Mouse (Mus musculus) lung, postnatal 14 days (tissue): ENCODE measurements around the gene Prmt1.

Source experiments
- DNase-seq: peaks from one replicate; pipeline ENCODE4 v3.0.0; 2021

The Prmt1 gene

DNA sequence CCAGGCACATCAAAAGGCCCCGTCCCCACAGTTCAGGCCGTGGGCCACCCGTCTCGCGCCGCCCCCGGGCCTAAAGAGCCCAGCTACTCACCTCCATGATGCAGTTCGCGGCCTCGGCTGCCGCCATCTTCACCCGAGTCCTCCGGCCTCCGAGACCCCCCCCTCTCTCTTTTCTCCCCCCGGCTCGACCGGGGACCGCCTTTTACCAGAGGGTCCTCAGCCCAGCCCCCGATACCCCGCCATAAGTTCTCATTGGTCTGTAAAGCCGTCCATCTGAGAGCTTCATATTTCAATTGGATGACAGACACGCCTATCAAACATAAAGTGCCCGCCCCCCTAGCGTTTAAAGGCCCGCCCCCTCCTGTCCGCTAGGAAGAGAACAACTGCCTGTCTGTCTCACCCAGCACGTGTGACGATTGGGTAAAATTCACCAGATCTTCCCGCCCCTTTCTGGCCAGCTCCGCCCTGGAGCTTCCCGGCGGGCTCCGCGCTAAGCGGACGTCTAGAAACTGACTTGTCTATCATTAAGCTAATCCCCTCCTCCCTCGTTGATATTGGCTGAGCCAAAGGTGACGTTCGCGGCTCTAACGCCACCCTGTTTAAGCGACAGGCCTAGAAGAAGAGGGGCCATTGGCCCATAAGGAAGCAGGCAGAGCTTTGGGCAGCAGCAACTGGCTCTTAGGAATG lies at the start of gene Prmt1:
Gene Prmt1 (minus strand): TSS at position 377 of the 687 bp plus-strand sequence.
- DNase-seq: peak; percentile 96

DNA sequence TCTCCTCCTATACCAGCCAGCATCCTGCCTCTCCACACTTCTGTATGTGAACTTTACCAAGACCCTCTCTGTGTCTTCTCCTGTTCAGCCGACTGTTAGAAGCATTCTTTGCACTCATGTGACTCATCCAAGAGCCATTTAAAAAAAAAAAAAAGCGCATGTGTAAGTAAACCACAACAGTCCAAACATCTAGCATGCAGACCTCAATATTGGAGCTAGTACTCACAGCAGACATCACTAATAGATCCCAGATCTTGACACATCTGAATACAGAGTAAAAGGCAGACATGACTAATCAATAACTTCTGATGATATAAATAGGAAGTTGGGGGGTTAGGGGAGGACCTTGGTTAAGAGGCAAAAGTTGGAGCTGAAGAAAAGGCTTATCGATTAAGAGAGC lies 49.3 kb upstream of the Prmt1 start:
- no peak for DNase-seq

DNA sequence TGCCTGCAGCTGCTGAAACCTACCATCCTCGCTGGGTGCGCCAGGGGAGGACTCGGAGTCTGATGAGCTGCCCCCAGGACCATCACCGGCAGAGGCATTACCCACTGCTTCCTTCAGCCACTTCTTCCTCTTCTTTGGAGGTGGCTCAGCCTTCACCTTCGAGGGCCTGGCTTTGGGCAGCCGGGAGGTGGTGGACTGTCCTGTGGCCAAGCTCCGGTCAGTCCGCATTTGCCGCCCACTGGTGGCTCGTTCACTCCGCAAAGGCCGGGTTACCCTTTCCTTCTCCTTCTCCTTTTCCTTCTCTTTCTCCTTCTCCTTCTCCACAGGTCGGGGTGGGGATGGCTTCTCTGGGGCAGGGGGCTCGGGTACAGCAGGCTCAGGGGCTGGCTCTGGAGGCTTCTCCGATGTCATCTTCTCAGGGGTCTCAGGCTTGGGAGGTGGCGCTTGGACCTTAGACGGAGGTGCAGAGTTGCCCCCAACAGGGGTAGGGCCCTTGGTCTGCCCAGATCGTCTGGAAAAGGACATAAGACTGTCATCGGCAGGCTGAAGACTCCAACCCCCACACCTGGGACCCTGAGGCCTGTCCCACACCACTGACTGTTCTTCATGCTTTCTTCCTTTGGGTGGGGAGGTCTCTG lies 47.5 kb upstream of the Prmt1 start:
- DNase-seq: no peak

DNA sequence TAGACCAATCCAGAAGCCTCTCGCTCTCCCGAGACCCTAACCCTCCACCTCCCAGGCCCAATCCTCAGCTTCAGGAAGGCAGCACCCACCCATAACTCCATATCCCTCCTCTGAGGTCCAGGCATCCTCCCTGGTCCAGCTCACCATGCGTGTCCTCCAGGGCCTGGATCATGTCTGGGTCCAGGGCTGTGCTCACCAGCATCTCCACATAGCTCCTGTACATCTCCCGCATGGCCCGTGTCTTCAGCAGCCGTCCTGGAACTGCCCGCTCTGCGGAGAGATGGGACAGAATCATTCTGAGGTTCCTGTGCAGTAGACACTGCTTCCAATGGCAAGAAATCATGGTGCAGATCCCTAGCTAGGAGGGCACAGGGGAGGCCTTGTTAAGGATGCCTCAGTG lies 44.5 kb upstream of the Prmt1 start:
- DNase-seq: no peak

DNA sequence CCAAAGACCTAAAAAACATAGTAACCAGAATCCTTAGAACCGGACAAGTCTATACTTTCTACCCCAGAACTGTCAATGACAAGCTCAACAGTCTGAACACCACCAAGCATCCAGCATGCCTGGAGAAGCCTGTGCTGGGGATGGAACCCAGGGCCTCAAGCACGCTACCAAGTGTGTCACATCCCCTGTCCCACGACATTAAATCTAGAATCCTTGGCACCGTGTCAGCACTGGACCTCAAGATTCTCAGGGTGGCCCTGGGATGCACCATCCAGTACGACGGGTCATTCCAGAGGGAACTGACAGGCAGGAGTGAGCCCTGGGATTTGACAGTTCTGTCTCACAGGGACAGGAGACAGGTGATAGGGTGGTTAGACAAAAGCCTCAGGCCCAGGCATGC lies 43.6 kb upstream of the Prmt1 start:
- no peak for DNase-seq

DNA sequence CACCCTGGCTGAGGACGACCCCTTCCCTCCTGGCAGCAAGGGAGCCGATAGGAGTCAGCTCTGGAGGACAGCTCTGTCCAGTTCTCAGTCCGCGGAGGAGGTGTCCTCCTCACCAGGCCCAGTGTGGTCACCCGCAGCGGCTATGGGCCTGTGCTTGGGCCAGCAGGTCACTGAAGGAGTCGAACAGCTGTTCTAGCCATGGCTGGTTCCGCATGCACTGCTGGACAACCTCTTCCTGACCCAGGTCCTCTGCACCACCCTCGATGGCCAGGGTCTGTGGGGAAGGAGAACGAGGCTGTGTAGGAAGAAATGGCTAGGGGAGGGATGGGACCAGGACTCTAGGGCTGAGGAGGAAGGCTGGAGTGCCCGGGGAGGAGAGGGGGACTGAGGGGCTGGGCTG lies 42.0 kb upstream of the Prmt1 start:
- DNase-seq: no peak

DNA sequence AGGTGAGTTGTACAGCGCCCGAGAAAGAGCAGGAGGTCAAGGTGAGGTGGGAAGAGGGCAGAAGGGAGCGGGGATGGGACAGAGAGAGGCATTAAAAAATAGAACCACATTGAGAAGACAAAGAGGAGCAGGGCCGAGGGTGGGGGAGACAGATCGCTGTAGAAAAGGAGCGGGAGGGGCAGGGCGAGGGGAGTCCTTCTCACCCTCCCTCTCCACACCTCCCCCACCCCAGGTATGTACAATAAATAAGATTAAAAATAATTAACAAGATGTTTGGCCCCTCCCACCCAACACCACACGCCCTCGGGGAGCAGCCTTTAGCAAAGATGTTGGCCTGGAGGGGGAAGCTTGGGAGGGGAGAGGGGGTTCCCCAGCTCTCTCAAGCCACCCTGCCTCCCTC lies 41.4 kb upstream of the Prmt1 start:
- DNase-seq: no peak

DNA sequence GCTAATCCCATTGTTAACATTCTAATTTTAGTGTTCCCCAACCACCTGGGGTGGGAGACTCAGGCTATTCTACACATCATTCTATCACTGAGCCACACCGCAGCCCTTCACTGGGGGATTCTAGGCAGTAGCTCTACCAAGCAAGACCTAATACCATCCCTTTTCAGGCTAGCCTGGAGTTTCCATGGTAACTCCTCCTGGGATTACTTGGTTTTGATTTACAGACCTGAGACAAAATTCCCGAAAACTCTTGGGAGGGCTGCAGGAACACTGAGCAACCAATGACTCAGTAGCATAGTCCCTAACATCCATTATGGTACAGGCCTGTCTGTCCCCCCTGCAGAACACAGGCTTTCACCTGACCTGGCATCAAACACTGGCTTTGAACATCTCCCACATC lies 39.9 kb upstream of the Prmt1 start:
- DNase-seq: no peak

DNA sequence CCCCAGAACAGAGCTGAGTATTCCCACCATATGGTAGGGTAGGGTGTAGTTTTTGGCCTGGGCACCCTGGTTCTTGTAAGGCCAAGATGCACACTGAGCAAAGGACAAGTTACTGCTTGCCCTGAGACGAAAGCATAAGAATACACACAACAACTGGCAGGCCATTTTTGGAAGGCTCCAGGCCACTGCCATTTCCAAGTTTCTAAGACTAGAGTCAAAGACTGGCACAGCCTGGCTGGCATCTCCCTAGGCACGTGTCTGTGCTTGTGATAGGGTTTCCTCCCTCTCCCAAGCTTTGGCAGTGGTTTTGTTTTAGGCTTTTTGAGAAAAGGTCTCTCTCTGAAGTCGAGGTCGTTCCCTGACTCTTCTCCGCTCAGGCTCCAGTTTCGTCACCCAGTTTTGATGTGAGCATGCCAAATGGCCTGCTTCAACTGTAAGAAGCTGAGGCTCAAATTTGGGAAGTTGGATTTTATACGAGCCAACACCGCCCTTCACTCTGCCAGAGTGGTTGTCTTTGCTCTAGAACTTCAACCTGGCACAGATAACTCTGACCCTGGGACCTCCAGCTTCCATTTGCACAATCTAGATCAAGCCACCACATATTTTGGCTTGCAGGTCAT lies 39.3 kb upstream of the Prmt1 start:
- DNase-seq: no peak

DNA sequence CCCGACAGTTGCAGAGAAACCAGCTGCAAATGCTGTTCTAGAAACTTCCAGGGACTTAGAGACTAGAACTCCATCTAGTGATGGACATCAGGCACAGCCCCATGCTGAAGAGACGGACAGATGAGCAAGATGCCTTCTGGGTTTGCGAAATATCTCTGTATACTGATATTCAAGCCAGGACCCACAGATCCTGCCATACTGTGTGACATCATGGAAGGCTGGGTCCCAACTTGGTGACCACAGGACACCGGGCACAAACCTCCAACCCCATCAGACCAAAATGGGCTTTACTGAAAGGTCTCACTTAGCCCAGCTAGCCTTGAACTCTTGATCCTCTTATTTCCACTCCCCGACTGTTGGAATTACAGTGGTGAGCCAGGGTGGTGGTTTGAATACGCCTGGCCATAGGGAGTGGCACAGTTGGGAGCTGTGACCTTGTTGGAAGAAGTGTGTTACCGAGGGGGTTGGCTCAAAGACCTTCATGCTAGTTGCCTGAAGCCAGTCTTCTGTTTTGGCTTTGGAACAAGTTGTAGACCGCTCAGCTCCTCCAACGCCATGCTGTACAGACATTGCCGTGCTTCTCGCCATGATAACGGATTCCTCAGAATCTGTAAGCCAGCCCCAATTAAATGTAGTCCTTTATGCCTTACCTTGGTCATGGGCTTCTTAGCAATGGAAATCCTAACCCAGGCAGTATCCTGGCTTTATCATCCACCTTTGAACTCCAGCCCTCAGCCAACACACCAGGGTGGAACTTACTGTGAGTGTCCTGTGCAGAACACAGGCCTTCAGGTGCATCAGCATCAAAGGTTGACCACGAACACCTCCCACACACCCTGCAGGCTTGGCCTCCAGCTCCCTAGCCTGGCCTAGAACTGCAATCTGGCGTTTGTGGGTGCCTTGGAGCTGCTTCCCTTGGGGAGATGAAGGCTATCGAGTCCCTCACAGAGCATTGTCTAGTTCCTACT lies 38.2 kb upstream of the Prmt1 start:
- DNase-seq: no peak

DNA sequence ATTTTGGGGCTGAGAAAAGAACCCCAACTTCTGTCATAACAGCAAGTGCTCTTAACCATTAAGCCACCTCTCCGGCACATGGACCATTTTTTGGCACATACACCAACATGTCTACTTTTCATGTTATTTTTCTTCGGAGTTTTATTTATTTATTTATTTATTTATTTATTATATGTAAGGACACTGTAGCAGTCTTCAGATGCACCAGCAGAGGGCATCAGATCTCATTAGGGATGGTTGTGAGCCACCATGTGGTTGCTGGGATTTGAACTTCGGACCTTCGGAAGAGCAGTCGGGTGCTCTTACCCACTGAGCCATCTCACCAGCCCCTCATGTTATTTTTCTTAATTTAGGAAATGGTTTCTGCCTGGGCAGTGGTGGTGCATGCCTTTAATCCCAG lies 37.3 kb upstream of the Prmt1 start:
- peak; percentile 26 for DNase-seq

DNA sequence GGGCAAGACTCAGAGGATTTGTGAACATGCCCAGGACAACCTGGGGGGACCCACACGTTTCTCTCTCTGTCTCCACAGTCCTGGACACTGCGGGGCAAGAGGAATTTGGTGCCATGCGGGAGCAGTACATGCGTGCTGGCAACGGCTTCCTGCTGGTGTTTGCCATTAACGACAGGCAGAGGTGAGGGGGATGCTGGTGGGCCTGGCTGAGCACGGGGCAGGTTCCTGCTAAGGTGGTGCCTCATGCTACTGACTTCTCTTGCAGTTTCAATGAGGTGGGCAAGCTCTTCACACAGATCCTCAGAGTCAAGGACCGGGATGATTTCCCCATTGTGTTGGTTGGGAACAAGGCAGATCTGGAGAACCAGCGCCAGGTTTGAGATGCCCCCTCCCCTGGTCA lies 33.9 kb upstream of the Prmt1 start:
- no peak for DNase-seq

DNA sequence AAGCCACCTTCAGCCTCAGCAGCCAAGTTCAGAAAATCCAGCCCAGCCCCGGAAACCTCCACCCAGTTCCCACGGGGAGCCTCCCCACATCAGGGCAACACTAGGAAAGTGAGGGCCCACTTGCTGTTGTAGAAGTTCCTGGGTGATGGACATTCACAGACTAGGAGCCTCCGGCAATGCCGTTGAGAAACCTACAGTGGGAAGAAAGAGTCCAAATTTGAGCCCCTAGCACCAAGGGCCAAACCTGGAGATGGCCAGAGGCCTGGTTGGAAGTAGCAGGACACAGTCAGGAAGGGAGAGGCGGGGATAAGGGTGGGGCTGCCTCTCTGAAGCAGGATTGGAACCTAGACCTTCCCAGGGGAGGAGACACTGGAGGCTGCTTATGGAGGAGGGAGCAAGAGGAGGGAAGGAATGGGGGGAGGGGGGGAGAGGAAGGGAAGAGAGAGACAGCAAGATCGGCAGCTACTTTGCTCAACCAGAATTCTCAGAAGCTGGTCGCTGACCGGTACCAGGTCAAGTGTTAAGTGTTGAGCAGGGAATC lies 32.7 kb upstream of the Prmt1 start:
- DNase-seq: peak; percentile 71

DNA sequence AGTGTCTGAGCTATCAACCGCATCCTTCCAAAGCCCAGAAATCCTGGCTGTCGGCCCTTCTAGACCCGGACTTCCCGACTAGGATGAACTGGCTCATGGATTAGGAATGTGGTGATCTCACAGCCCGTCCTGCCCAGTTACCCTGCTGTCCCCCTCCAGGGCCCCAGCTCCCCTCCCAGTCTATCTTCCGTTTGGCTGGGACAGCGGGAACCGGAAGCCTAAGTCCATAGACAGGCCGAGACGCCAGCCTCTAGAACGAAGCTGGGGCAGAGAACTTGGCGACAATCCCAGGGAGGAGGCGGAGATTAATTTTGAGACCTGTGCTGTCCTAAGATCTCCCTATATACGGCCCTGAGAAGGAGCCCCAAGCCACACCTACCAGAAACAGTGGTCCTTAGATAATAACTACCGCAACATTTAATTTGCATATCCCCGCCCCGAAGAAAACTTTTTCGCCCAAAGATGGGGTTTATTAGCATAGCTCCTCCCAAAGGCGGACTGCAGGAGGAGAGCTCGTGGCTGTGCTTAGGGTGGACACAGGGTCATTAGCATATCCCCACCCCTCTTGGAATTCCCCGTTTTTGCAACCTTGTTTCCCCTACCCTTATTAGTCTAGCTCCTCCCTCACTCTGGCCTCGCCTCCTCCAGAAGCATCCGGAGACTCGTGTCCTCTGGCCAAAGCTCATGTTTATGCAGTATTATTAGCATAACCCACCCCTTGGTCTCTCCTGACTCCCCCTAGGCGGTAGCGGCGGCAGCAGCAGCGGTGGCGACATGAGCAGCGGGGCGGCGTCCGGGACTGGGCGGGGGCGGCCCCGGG lies 31.1 kb upstream of the Prmt1 start, which contains the start of gene Rras:
Gene Rras (plus strand): TSS at position 720 of the 820 bp plus-strand sequence.
- DNase-seq: peak; percentile 92

DNA sequence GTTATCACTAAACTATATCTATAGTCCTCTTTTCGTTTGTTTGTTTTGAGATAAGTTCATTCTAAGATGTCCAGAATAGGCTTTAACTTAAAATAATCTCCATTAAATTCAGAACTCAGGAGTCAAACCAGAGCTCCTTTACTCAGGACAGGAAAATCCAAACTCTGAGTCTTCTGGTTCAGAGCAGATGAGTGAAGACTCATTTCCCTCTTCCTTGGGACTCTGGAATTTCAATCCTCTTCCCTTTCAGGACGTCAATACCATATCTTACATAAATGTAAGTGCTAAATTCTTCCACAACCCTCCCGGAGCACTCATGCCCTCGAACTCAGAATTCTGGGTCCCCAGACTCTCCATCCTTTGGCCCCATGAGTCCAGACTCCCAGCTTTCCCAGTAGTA lies 30.4 kb upstream of the Prmt1 start:
- DNase-seq: no peak

DNA sequence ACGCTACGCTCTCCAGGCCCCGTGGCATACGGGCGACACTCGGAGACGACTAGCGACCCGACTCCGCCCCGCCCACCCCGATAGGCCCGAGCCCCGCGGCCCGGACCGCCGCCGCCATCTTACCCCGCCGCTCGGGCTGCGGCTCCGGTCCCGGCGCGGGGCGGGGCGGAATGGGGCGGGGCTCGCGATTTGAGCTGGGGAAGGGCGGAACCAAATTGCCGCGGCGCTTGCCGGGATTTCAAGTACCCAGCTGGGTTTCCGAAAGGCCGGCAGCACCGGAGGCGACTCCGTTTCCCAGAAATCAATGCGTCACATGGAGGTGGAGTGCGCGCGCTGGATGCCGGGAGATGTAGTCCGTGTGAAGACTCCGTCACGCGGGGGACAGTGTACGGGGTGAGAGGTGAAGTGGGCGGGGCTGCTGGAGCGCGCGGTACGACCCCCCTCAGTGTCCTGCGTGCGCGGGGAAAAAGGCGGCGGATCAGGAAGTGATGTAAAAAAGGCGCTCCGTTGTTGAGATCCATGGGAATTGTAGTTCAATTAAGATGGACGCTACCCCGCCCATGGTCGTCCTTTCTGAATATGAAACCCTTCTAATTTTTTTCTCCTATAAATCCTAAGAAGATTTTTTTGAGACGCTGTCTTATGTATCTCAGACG lies 29.7 kb upstream of the Prmt1 start, which contains the start of gene Scaf1:
Gene Scaf1 (minus strand): TSS at position 407 of the 656 bp plus-strand sequence.
- peak; percentile 99 for DNase-seq

DNA sequence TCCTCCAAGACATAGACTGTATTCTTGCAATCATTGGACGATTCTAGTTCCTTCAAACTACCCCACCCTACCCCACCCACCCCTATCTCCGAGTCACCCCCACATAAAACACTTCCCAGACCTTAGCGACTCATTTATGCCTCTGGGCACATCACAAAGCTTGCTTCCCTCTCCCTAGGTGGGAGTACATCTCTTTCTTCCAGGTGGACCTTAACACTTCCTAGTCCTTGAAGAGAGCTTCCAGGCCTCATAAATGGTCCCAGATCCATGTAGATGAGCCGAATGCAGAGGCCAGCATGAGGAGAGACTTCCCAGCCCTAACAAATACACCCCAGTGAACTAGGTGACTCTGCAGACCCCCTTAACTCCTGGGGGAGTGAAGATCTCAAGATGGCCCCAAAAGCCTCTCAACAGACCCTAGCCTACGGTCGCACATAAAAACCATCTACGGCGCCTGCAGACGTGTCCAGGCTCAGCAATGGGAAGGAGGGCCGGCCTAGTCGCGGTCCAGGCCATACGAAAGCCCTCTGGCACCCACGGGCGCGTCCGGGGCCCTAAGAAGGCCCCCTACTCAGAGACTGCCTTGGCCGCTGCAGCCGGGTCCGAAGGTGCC lies 29.1 kb upstream of the Prmt1 start:
- DNase-seq: peak; percentile 15

DNA sequence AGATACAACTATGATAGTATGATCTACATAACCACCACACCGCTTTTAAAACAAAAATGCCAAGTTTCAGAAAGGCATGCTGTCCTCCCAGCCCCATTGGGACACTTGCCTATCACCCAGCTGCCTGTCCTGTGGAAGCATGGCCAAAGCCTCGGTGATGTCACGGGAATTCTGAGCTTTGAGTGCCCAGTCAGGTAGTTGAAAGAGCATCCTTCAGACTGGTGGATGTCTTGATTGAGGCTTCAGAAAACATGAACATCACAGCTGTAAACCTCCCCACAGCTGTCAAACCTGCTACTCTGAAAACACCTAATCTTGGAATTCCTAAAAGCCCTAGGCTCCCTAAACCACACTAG lies 27.7 kb upstream of the Prmt1 start:
- DNase-seq: no peak

DNA sequence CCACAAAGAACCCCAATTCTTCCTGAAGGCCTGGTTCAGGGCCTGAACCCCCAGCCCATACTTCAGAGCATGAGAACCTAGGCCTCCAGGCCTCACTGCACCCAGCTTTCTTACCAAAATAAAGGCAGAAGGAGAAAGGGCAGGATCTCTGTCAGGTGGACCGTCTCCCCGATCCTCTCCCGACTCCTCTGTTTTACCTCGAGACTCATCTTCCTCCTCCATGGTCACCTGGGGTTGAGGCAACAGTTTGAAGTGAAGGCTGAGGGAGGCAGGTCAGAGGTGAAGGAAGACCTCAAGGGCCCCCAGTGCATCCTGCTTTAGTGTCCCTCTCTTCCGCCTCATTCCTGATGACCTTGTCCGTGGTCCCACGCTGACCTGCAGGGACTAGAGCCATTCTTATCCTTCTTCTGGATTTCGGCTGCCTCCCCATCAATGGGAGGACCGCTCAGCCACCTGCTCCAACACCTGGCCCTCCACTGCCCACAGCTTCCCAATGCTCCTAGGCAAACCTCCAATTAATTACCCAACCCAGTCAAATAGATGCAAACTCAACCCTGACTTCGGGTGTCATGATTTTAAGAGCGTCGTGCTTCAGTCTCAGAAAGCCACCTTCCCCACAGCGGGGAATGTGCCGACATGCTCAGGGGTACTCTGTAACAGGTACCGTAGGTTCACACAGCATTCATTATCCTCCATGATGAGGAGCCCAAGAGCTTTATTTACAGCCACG lies 27.2 kb upstream of the Prmt1 start:
- DNase-seq: no peak

DNA sequence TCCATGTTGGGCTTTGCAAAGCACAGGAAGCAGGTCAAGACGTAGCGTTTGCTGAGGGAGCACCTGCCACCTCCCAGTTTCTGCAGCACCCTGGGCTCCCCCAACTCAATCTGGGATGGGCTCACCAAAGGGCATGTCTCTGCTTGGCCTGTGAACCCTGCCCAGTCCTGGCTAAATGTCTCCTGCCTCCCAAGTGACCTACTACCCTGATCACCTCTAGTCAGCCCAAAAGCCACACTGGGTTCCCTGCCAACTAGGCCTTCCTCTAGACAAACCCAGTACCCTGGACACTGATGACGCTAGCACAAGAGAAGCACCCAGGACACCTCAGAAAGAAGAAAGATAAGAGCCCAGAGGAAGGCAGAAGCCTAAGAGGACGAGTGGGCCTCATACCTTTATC lies 26.5 kb upstream of the Prmt1 start:
- no peak for DNase-seq
